Mouse (Mus musculus): ENCODE measurements at regions not wholly inside any gene's neighbourhood (a gene's known extent, or its start where the extent isn't known, plus 50 kb on each side); places are given as distances from the start of the nearest gene placed in this dataset.

GRCm38 (mm10) chr3:35242349-35242748 is 511.6 kb upstream of the Atp11b start:
- no peak overlapping the region for H3K27ac ChIP-seq (replicated peaks; ENCODE audit: low read depth, low read length)
- H3K36me3 ChIP-seq (ENCODE audit: control insufficient read depth, insufficient read depth, low read length), result no peaks in the 10 kb centered on the region
- no peak overlapping the region for H3K4me2 ChIP-seq (replicated peaks; ENCODE audit: low read depth, low read length, severe bottlenecking)
- no peak for TF ChIP-seq POLR2A (IDR thresholded peaks at IDR 0.05; ENCODE audit: borderline replicate concordance, extremely low read depth, insufficient read depth, insufficient read length)
- ATAC-seq (ENCODE audit: low FRiP score, low read depth) (no peak), DNase-seq (ENCODE audit: low spot score) (no peak)
- no peak overlapping the region for H3K9ac ChIP-seq (ENCODE audit: low read depth, low read length, severe bottlenecking)
- no peak overlapping the region for H3K4me3 ChIP-seq (replicated peaks; ENCODE audit: low read length)
- no peaks in the 10 kb centered on the region for H3K27me3 ChIP-seq (ENCODE audit: control insufficient read depth, insufficient read depth, low read length)
- WGBS, result 38% methylated on average over 6 of the region's 6 CpGs
- H3K4me1 ChIP-seq (ENCODE audit: control insufficient read depth, insufficient read depth, low read length), result no peaks in the 10 kb centered on the region
- H3K9me3 ChIP-seq (ENCODE audit: control insufficient read depth, low read length), result no peaks in the 10 kb centered on the region

GRCm38 (mm10) chr3:35242871-35243529 is 510.9 kb upstream of the Atp11b start:
- no peaks in the 10 kb centered on the region for H3K36me3 ChIP-seq (ENCODE audit: control insufficient read depth, insufficient read depth, low read length)
- DNase-seq (ENCODE audit: low spot score), result no peak
- no peak overlapping the region for H3K4me2 ChIP-seq (replicated peaks; ENCODE audit: low read depth, low read length, severe bottlenecking)
- no peaks in the 10 kb centered on the region for H3K9me3 ChIP-seq (ENCODE audit: control insufficient read depth, low read length)
- 78% methylated on average over 10 of the region's 10 CpGs for WGBS
- H3K27ac ChIP-seq (replicated peaks; ENCODE audit: low read depth, low read length), result no peak overlapping the region
- no peaks in the 10 kb centered on the region for H3K27me3 ChIP-seq (ENCODE audit: control insufficient read depth, insufficient read depth, low read length)
- H3K9ac ChIP-seq (ENCODE audit: low read depth, low read length, severe bottlenecking), result no peak overlapping the region
- no peak for TF ChIP-seq POLR2A (IDR thresholded peaks at IDR 0.05; ENCODE audit: borderline replicate concordance, extremely low read depth, insufficient read depth, insufficient read length)
- ATAC-seq (ENCODE audit: low FRiP score, low read depth), result no peak
- no peak overlapping the region for H3K4me3 ChIP-seq (replicated peaks; ENCODE audit: low read length)
- no peaks in the 10 kb centered on the region for H3K4me1 ChIP-seq (ENCODE audit: control insufficient read depth, insufficient read depth, low read length)

GRCm38 (mm10) chr3:35245003-35245402 is 508.9 kb upstream of the Atp11b start:
- no peak for DNase-seq (ENCODE audit: low spot score)
- no peak for ATAC-seq (ENCODE audit: low FRiP score, low read depth)
- TF ChIP-seq POLR2A (IDR thresholded peaks at IDR 0.05; ENCODE audit: borderline replicate concordance, extremely low read depth, insufficient read depth, insufficient read length), result no peak
- Histone ChIP-seq H3K9me3 (ENCODE audit: control insufficient read depth, low read length) (no peaks in the 10 kb centered on the region), H3K36me3 (ENCODE audit: control insufficient read depth, insufficient read depth, low read length) (no peaks in the 10 kb centered on the region), H3K4me1 (ENCODE audit: control insufficient read depth, insufficient read depth, low read length) (peaks cover 5% of the 10 kb centered on the region; the same call in 1 of the 2 replicates), H3K9ac (ENCODE audit: low read depth, low read length, severe bottlenecking) (no peak overlapping the region), H3K4me3 (replicated peaks; ENCODE audit: low read length) (no peak overlapping the region), H3K27me3 (ENCODE audit: control insufficient read depth, insufficient read depth, low read length) (no peaks in the 10 kb centered on the region), H3K4me2 (replicated peaks; ENCODE audit: low read depth, low read length, severe bottlenecking) (no peak overlapping the region), H3K27ac (replicated peaks; ENCODE audit: low read depth, low read length) (no peak overlapping the region)
- WGBS, result 28% methylated on average over 8 of the region's 8 CpGs

- no peak for ATAC-seq (ENCODE audit: low FRiP score, low read depth)
- Histone ChIP-seq H3K36me3 (ENCODE audit: control insufficient read depth, insufficient read depth, low read length) (no peaks in the 10 kb centered on the region), H3K27ac (replicated peaks; ENCODE audit: low read depth, low read length) (no peak overlapping the region), H3K4me1 (ENCODE audit: control insufficient read depth, insufficient read depth, low read length) (peaks cover 5% of the 10 kb centered on the region; the same call in 1 of the 2 replicates), H3K4me2 (replicated peaks; ENCODE audit: low read depth, low read length, severe bottlenecking) (no peak overlapping the region), H3K27me3 (ENCODE audit: control insufficient read depth, insufficient read depth, low read length) (no peaks in the 10 kb centered on the region), H3K4me3 (replicated peaks; ENCODE audit: low read length) (no peak overlapping the region), H3K9me3 (ENCODE audit: control insufficient read depth, low read length) (no peaks in the 10 kb centered on the region), H3K9ac (ENCODE audit: low read depth, low read length, severe bottlenecking) (no peak overlapping the region)
- DNase-seq (ENCODE audit: low spot score), result no peak
- no peak for TF ChIP-seq POLR2A (IDR thresholded peaks at IDR 0.05; ENCODE audit: borderline replicate concordance, extremely low read depth, insufficient read depth, insufficient read length)
- WGBS, result 72% methylated on average over 10 of the region's 10 CpGs
Observed at GRCm38 (mm10) chr3:35245946-35246665, 507.8 kb upstream of the Atp11b start.

- no peaks in the 10 kb centered on the region for H3K36me3 ChIP-seq (ENCODE audit: control insufficient read depth, insufficient read depth, low read length)
- 43% methylated on average over 10 of the region's 10 CpGs for WGBS
- H3K27ac ChIP-seq (replicated peaks; ENCODE audit: low read depth, low read length), result no peak overlapping the region
- no peak overlapping the region for H3K4me2 ChIP-seq (replicated peaks; ENCODE audit: low read depth, low read length, severe bottlenecking)
- H3K9me3 ChIP-seq (ENCODE audit: control insufficient read depth, low read length), result no peaks in the 10 kb centered on the region
- no peak overlapping the region for H3K9ac ChIP-seq (ENCODE audit: low read depth, low read length, severe bottlenecking)
- TF ChIP-seq POLR2A (IDR thresholded peaks at IDR 0.05; ENCODE audit: borderline replicate concordance, extremely low read depth, insufficient read depth, insufficient read length), result no peak
- no peak for DNase-seq (ENCODE audit: low spot score)
- ATAC-seq (ENCODE audit: low FRiP score, low read depth), result no peak
- H3K4me3 ChIP-seq (replicated peaks; ENCODE audit: low read length), result no peak overlapping the region
- H3K27me3 ChIP-seq (ENCODE audit: control insufficient read depth, insufficient read depth, low read length), result no peaks in the 10 kb centered on the region
- H3K4me1 ChIP-seq (ENCODE audit: control insufficient read depth, insufficient read depth, low read length), result peaks cover 5% of the 10 kb centered on the region; the same call in 1 of the 2 replicates
Observed at GRCm38 (mm10) chr3:35249160-35249559, 504.7 kb upstream of the Atp11b start.

Measured in limb, embryonic 14.5 days (tissue).